Mouse (Mus musculus) hindbrain, embryonic 13.5 days (tissue): ENCODE data around the gene Cdkn2a. TPM values are rescaled to one million over a fixed set of nuclear protein-coding genes. Genes with fewer than 3 reads are reported as not detected.

Experiments
- ATAC-seq: fragments of 200-750 bp; cut with Nextera tagmentation; 2 replicates; pipeline ENCODE4 v1.8.0; 2017; ENCODE audit warnings: moderate TSS enrichment; ENCODE audit not compliant: low FRiP score
- H3K27ac ChIP-seq: fragments of 300-500 bp; sonication (generic); 2 replicates; pipeline ENCODE4 v1.5.1; 2015; ENCODE audit warnings: inconsistent platforms, mild to moderate bottlenecking, moderate library complexity
- H3K27me3 ChIP-seq: fragments of 300-500 bp; sonication (generic); 2 replicates; pipeline ENCODE4 v1.6.1; 2015; ENCODE audit warnings: mild to moderate bottlenecking, inconsistent platforms
- H3K36me3 ChIP-seq: fragments of 300-500 bp; sonication (generic); 2 replicates; pipeline ENCODE4 v1.6.1; 2015; ENCODE audit warnings: mild to moderate bottlenecking, inconsistent platforms
- H3K4me1 ChIP-seq: fragments of 300-500 bp; sonication (generic); replicated peaks from 2 replicates; pipeline ENCODE4 v1.6.1; 2015; ENCODE audit warnings: inconsistent platforms
- H3K4me2 ChIP-seq: fragments of 300-500 bp; sonication (generic); 2 replicates; pipeline ENCODE4 v1.6.1; 2015; ENCODE audit warnings: inconsistent platforms, mild to moderate bottlenecking, moderate library complexity
- H3K4me3 ChIP-seq: fragments of 300-500 bp; sonication (generic); 2 replicates; pipeline ENCODE4 v1.5.1; 2015; ENCODE audit warnings: mild to moderate bottlenecking, inconsistent platforms
- H3K9ac ChIP-seq: fragments of 300-500 bp; sonication (generic); 2 replicates; pipeline ENCODE4 v1.6.1; 2015; ENCODE audit warnings: mild to moderate bottlenecking, inconsistent platforms
- H3K9me3 ChIP-seq: fragments of 300-500 bp; sonication (generic); 2 replicates; pipeline ENCODE4 v1.6.1; 2016; ENCODE audit warnings: inconsistent platforms
- WGBS: fragments of 180-500 bp; shearing (Covaris S2); methylation state at CpG from one replicate; pipeline ENCODE4 v1.1.7; 2015; 5-methylcytosine and 5-hydroxymethylcytosine counted together
- polyA plus RNA-seq: library from polyadenylated mRNA; unstranded; fragments of >200 nt; fragmentation: Nextera tagmentation; extraction: Ambion mirVana; gene quantifications from 2 replicates; pipeline ENCODE4 v1.2.1, GENCODE M21; 2015

The Cdkn2a gene
- polyA plus RNA-seq, 1 experiment from 2014 or later, result not detected

- no peak overlapping the region for H3K9ac ChIP-seq
- H3K4me2 ChIP-seq, result peak overlapping the region; percentile 69
- 0% methylated on average over 26 of the region's 26 CpGs for WGBS
- no peaks in the 10 kb centered on the region for H3K9me3 ChIP-seq
- H3K36me3 ChIP-seq, result no peaks in the 10 kb centered on the region
- peaks cover 17% of the 10 kb centered on the region for H3K4me1 ChIP-seq
- peak; percentile 36 for ATAC-seq
- H3K27me3 ChIP-seq, result peaks cover 92% of the 10 kb centered on the region
- peak overlapping the region; percentile 49 for H3K4me3 ChIP-seq
- H3K27ac ChIP-seq, result no peak overlapping the region
Measured at GRCm38 (mm10) chr4:89294091-89294485, 365 bp downstream of the Cdkn2a start.

GRCm38 (mm10) chr4:89293516-89293915 lies 937 bp downstream of the Cdkn2a start:
- Histone ChIP-seq H3K27ac (no peak overlapping the region), H3K4me1 (peaks cover 17% of the 10 kb centered on the region), H3K9ac (no peak overlapping the region), H3K4me2 (no peak overlapping the region), H3K9me3 (no peaks in the 10 kb centered on the region), H3K27me3 (peaks cover 96% of the 10 kb centered on the region), H3K36me3 (no peaks in the 10 kb centered on the region), H3K4me3 (no peak overlapping the region)
- no peak for ATAC-seq
- 6% methylated on average over 7 of the region's 7 CpGs for WGBS

GRCm38 (mm10) chr4:89289028-89289427 lies 5.4 kb downstream of the Cdkn2a start:
- no peak for ATAC-seq
- Histone ChIP-seq H3K36me3 (no peaks in the 10 kb centered on the region), H3K27me3 (peaks cover 89% of the 10 kb centered on the region), H3K4me1 (peaks cover under 1% of the 10 kb centered on the region), H3K9ac (no peak overlapping the region), H3K4me2 (no peak overlapping the region), H3K9me3 (no peaks in the 10 kb centered on the region), H3K4me3 (no peak overlapping the region), H3K27ac (no peak overlapping the region)
- WGBS, result 0% methylated on average over 4 of the region's 4 CpGs

GRCm38 (mm10) chr4:89286566-89286965 lies 7.9 kb downstream of the Cdkn2a start:
- H3K4me2 ChIP-seq, result no peak overlapping the region
- H3K27me3 ChIP-seq, result peaks cover 88% of the 10 kb centered on the region
- H3K27ac ChIP-seq, result no peak overlapping the region
- H3K4me1 ChIP-seq, result peaks cover 4% of the 10 kb centered on the region; the same call in 1 of the 2 replicates
- H3K9me3 ChIP-seq, result no peaks in the 10 kb centered on the region
- 0% methylated on average over 1 of the region's 1 CpGs for WGBS
- no peak overlapping the region for H3K4me3 ChIP-seq
- no peak overlapping the region for H3K9ac ChIP-seq
- no peaks in the 10 kb centered on the region for H3K36me3 ChIP-seq
- ATAC-seq, result no peak

DNA sequence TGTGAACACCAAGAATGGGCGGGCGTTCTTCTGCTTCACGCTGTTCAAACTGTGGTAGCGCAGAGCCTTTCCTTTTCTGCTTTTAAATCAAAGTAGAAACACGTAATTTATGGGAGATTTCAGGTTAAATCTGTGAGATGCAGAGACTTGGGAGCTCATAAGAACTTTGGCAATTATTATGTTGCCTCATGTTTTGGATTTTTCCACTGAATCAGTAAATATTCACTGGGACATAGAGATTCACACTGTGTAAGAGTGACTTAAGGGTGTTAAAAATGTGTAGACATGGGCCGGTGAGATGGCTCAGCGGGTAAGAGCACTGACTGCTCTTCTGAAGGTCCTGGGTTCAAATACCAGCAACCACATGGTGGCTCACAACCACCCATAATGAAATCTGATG lies 8.8 kb downstream of the Cdkn2a start:
- Histone ChIP-seq H3K4me3 (no peak overlapping the region), H3K4me1 (peaks cover 4% of the 10 kb centered on the region; the same call in 1 of the 2 replicates), H3K27ac (no peak overlapping the region), H3K4me2 (no peak overlapping the region), H3K9me3 (no peaks in the 10 kb centered on the region), H3K9ac (no peak overlapping the region), H3K36me3 (no peaks in the 10 kb centered on the region), H3K27me3 (peaks cover 88% of the 10 kb centered on the region)
- no peak for ATAC-seq
- 31% methylated on average over 7 of the region's 7 CpGs for WGBS

GRCm38 (mm10) chr4:89282661-89283060 lies 11.8 kb downstream of the Cdkn2a start:
- Histone ChIP-seq H3K27me3 (peaks cover 88% of the 10 kb centered on the region), H3K9me3 (no peaks in the 10 kb centered on the region), H3K9ac (no peak overlapping the region), H3K4me1 (peaks cover 4% of the 10 kb centered on the region; the same call in 1 of the 2 replicates), H3K27ac (no peak overlapping the region), H3K36me3 (no peaks in the 10 kb centered on the region), H3K4me3 (no peak overlapping the region), H3K4me2 (no peak overlapping the region)
- ATAC-seq, result no peak
- WGBS, result under 1% methylated on average over 12 of the region's 12 CpGs

DNA sequence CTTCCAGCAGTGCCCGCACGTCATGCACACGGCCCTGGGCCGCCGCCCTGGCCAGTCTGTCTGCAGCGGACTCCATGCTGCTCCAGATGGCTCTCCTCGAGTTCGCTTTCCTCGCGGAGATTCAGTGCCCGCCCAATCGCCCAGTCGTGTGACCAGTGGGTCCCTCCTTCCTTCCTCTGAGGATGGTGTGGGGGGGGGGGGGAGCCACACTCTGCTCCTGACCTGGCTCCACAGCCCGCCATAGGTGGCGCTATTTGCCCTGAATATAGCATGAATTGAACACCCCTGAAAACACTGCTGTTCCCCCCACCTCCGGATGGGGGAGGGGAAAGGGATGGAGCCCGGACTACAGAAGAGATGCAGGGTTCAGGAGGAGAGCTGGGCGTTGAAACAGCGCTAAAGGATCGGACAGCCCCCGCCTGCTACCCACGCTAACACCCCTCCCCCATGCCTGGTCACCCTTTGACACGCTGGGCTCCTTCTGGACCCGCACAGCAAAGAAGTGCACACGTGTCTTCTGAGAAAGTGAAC lies 12.4 kb downstream of the Cdkn2a start:
- Histone ChIP-seq H3K9me3 (no peaks in the 10 kb centered on the region), H3K4me3 (no peak overlapping the region), H3K4me2 (no peak overlapping the region), H3K36me3 (no peaks in the 10 kb centered on the region), H3K27me3 (peaks cover 90% of the 10 kb centered on the region), H3K9ac (no peak overlapping the region), H3K4me1 (peaks cover 4% of the 10 kb centered on the region; the same call in 1 of the 2 replicates), H3K27ac (no peak overlapping the region)
- peak; percentile 66 for ATAC-seq
- 1% methylated on average over 25 of the region's 25 CpGs for WGBS

GRCm38 (mm10) chr4:89281236-89281635 lies 13.2 kb downstream of the Cdkn2a start:
- H3K27me3 ChIP-seq, result peaks cover 93% of the 10 kb centered on the region
- H3K27ac ChIP-seq, result no peak overlapping the region
- H3K4me2 ChIP-seq, result no peak overlapping the region
- H3K9ac ChIP-seq, result no peak overlapping the region
- peaks cover 4% of the 10 kb centered on the region; the same call in 1 of the 2 replicates for H3K4me1 ChIP-seq
- WGBS, result 4% methylated on average over 7 of the region's 7 CpGs
- no peak for ATAC-seq
- H3K4me3 ChIP-seq, result no peak overlapping the region
- no peaks in the 10 kb centered on the region for H3K36me3 ChIP-seq
- no peaks in the 10 kb centered on the region for H3K9me3 ChIP-seq

GRCm38 (mm10) chr4:89279641-89280040 lies 14.8 kb downstream of the Cdkn2a start:
- ATAC-seq, result no peak

GRCm38 (mm10) chr4:89277381-89277940 lies 17.0 kb downstream of the Cdkn2a start:
- no peaks in the 10 kb centered on the region for H3K36me3 ChIP-seq
- no peak overlapping the region for H3K4me3 ChIP-seq
- no peaks in the 10 kb centered on the region for H3K9me3 ChIP-seq
- 8% methylated on average over 5 of the region's 5 CpGs for WGBS
- no peak overlapping the region for H3K4me2 ChIP-seq
- peaks cover 98% of the 10 kb centered on the region for H3K27me3 ChIP-seq
- H3K9ac ChIP-seq, result no peak overlapping the region
- H3K27ac ChIP-seq, result no peak overlapping the region
- ATAC-seq, result no peak
- peaks cover 4% of the 10 kb centered on the region; the same call in 1 of the 2 replicates for H3K4me1 ChIP-seq

More at GRCm38 (mm10) chr4:89279641-89280040, 14.8 kb downstream of the Cdkn2a start:
- Histone ChIP-seq H3K4me2 (no peak overlapping the region), H3K9me3 (no peaks in the 10 kb centered on the region), H3K27me3 (peaks cover 96% of the 10 kb centered on the region), H3K27ac (no peak overlapping the region), H3K36me3 (no peaks in the 10 kb centered on the region), H3K4me1 (peaks cover 4% of the 10 kb centered on the region; the same call in 1 of the 2 replicates), H3K4me3 (no peak overlapping the region), H3K9ac (no peak overlapping the region)
- 2% methylated on average over 2 of the region's 2 CpGs for WGBS

DNA sequence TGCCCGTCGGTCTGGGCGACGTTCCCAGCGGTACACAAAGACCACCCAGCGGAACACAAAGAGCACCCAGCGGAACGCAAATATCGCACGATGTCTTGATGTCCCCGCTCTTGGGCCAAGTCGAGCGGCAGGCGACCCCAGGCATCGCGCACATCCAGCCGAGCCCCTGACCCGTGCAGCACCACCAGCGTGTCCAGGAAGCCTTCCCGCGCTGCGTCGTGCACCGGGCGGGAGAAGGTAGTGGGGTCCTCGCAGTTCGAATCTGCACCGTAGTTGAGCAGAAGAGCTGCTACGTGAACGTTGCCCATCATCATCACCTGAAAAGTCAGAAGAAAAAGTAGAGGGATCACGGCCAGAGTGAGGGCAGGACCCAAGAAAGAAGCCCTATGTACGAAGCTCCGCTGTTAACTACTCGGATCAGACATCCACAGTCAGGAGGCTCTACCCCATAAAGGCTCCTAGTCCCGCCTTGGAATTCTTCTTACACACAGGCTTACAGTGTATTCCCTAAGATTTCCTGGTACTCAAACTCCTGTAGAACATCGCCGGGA lies 17.7 kb downstream of the Cdkn2a start:
- Histone ChIP-seq H3K4me3 (no peak overlapping the region), H3K36me3 (no peaks in the 10 kb centered on the region), H3K27ac (no peak overlapping the region), H3K4me1 (no peaks in the 10 kb centered on the region), H3K9me3 (no peaks in the 10 kb centered on the region), H3K4me2 (no peak overlapping the region), H3K9ac (no peak overlapping the region), H3K27me3 (peaks cover 98% of the 10 kb centered on the region)
- ATAC-seq, result no peak
- WGBS, result under 1% methylated on average over 37 of the region's 37 CpGs

DNA sequence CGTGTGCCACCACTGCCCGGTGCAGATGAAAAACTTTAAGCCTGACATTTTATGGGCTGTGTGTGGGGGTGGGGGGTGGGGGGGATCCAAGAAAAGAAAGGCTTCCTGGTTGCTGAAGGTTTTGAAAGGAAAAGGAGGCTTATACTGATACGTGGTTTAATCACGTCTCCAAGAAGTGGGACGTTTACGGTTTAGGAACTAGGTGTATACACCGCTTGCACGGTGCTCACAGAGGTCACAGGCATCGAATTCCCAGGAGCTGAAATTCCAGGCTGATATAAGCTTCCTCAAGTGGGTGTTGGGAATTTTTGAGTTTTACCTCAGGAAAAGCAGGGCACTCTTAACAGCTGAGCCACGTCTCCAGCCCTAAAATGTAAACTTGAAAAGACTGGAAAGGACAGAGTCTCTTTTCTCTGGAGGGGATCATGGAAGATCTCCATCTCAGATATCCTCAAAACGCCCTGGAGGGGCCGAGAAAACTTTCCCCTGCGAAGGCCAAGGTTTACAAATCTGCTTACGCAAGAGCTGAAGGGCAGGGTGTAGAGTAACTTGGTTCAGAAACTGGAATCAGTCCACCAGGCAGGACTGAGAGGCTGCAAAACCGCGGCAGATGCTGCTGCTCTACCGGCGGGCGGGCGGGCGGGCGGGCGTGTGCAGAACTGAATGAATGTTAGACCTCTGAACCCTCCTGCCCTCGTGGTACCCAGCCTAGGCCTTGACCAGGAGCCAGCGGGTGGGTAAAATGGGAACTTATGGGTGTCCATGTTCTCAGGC lies 18.5 kb downstream of the Cdkn2a start:
- ATAC-seq, result no peak

More for the DNA sequence above, 18.5 kb downstream of the Cdkn2a start:
- no peak overlapping the region for H3K4me2 ChIP-seq
- no peak overlapping the region for H3K27ac ChIP-seq
- no peaks in the 10 kb centered on the region for H3K4me1 ChIP-seq
- H3K9me3 ChIP-seq, result no peaks in the 10 kb centered on the region
- H3K36me3 ChIP-seq, result no peaks in the 10 kb centered on the region
- no peak overlapping the region for H3K9ac ChIP-seq
- WGBS, result 2% methylated on average over 25 of the region's 25 CpGs
- H3K4me3 ChIP-seq, result no peak overlapping the region
- peaks cover 97% of the 10 kb centered on the region for H3K27me3 ChIP-seq
